Mouse (Mus musculus): ENCODE measurements around the gene Asic2. TPM values are rescaled to one million over a fixed set of nuclear protein-coding genes. Genes with fewer than 3 reads are reported as not detected.

The Asic2 gene
- polyA plus RNA-seq, 1 experiment from 2014 or later = 0.27 TPM

DNA sequence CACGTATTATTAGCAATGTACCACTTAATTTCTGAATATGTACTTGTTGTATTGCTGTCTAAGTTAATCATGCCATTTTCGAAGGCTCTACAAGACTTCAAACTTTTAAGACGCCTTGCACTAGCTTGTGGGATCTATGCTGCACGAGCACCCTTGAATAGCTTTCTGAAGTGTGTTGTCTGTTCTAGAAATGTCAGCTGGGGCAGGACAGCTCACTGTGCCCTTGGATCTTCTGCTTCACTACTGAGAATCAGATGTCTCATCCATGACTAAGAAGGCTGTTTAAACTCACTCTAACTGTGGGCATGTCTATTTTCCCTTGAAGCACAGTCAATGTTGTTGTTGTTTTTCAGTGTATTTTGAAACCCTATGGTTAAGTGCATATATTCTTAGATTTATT lies 44.6 kb downstream of the Asic2 start:
- WGBS = 89% methylated on average over 4 of the region's 4 CpGs

DNA sequence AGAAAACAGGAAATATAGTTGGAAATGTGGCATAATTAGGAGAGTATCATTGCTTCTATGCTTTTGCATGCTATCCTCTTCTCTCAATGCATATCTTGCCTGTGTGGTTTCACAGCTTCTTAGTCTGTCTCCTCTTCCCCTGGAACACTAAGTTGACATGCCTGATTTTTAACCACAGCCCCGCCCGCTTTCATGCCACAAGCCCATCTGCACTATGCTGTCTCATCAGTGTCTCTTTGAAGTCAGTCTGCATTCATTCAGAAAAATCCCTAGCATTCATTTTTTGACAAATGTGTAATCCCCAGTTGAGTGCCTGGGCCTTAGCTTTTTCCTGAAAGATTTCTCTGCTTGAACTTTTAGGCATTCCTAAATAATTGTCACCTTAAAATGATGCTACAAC lies 45.2 kb downstream of the Asic2 start:
- no peaks in the 10 kb centered on the region for H3K4me1 ChIP-seq (ENCODE audit: control insufficient read depth, insufficient read depth, low read length)
- H3K4me2 ChIP-seq (ENCODE audit: low read depth, low read length) = no peak overlapping the region
- no peak overlapping the region for H3K9ac ChIP-seq (ENCODE audit: low read length)
- no peaks in the 10 kb centered on the region for H3K9me3 ChIP-seq (replicated peaks; ENCODE audit: control insufficient read depth, low read length)
- no peak overlapping the region for H3K4me3 ChIP-seq (replicated peaks; ENCODE audit: low read length)
- WGBS = 85% methylated on average over 2 of the region's 2 CpGs
- H3K27ac ChIP-seq (ENCODE audit: low read length) = no peak overlapping the region
- no peaks in the 10 kb centered on the region for H3K27me3 ChIP-seq (ENCODE audit: control insufficient read depth, insufficient read depth, low read length)
- ATAC-seq (ENCODE audit: insufficient read depth, low FRiP score) = no peak
- H3K36me3 ChIP-seq (ENCODE audit: control insufficient read depth, insufficient read depth, low read length) = no peaks in the 10 kb centered on the region

More for the DNA sequence above, 44.6 kb downstream of the Asic2 start:
- Histone ChIP-seq H3K27ac (ENCODE audit: low read length) (no peak overlapping the region), H3K4me2 (ENCODE audit: low read depth, low read length) (no peak overlapping the region), H3K4me3 (replicated peaks; ENCODE audit: low read length) (no peak overlapping the region), H3K36me3 (ENCODE audit: control insufficient read depth, insufficient read depth, low read length) (no peaks in the 10 kb centered on the region), H3K4me1 (ENCODE audit: control insufficient read depth, insufficient read depth, low read length) (no peaks in the 10 kb centered on the region), H3K27me3 (ENCODE audit: control insufficient read depth, insufficient read depth, low read length) (no peaks in the 10 kb centered on the region), H3K9me3 (replicated peaks; ENCODE audit: control insufficient read depth, low read length) (no peaks in the 10 kb centered on the region), H3K9ac (ENCODE audit: low read length) (no peak overlapping the region)
- ATAC-seq (ENCODE audit: insufficient read depth, low FRiP score) = no peak

DNA sequence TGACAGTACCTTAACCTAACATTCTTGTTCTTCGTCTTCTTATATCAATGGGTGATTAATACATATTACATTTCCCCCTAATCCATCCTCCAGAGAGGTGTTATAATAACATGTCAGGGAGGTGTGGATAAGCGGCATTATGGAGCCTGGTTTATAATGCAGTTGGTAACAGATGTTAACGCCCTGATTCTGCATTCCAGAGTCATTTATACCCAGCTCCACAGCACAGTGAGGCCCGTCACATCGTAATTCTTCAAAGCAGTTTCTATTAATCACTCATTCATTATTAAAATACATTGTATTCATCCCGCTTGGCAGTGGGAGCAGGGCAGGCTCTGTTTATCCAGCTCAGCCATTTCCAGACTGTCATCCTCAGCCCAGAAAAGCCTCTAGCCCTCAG lies 52.8 kb downstream of the Asic2 start:
- H3K27ac ChIP-seq (ENCODE audit: low read length) = no peak overlapping the region
- H3K27me3 ChIP-seq (ENCODE audit: control insufficient read depth, insufficient read depth, low read length) = no peaks in the 10 kb centered on the region
- H3K36me3 ChIP-seq (ENCODE audit: control insufficient read depth, insufficient read depth, low read length) = no peaks in the 10 kb centered on the region
- WGBS = 37% methylated on average over 6 of the region's 6 CpGs
- no peaks in the 10 kb centered on the region for H3K4me1 ChIP-seq (ENCODE audit: control insufficient read depth, insufficient read depth, low read length)
- no peak overlapping the region for H3K4me2 ChIP-seq (ENCODE audit: low read depth, low read length)
- no peak for ATAC-seq (ENCODE audit: insufficient read depth, low FRiP score)
- no peak overlapping the region for H3K4me3 ChIP-seq (replicated peaks; ENCODE audit: low read length)
- H3K9ac ChIP-seq (ENCODE audit: low read length) = no peak overlapping the region
- no peaks in the 10 kb centered on the region for H3K9me3 ChIP-seq (replicated peaks; ENCODE audit: control insufficient read depth, low read length)

DNA sequence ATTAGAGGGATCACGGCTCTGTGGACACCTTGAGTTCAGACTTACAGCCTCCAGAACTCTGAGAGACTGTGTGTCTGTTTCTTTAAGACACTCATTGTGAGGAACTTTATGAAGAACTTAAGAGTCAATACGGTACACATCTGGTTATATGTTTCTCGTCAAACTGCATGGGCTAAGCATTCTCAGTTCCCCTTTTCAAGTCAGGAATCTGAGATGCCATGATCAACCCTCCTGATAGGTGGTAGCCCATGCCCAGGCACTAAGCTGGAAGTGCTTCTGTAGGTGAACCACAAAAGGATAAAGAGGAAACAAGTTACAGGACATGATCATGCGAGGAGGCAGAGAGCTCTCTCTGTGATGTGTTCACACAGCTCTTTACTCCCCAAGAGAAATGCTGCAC lies 55.2 kb downstream of the Asic2 start:
- no peak overlapping the region for H3K27ac ChIP-seq (ENCODE audit: low read length)
- no peak overlapping the region for H3K9ac ChIP-seq (ENCODE audit: low read length)
- H3K36me3 ChIP-seq (ENCODE audit: control insufficient read depth, insufficient read depth, low read length) = no peaks in the 10 kb centered on the region
- H3K27me3 ChIP-seq (ENCODE audit: control insufficient read depth, insufficient read depth, low read length) = no peaks in the 10 kb centered on the region
- H3K4me2 ChIP-seq (ENCODE audit: low read depth, low read length) = no peak overlapping the region
- no peaks in the 10 kb centered on the region for H3K9me3 ChIP-seq (replicated peaks; ENCODE audit: control insufficient read depth, low read length)
- no peak for ATAC-seq (ENCODE audit: insufficient read depth, low FRiP score)
- no peaks in the 10 kb centered on the region for H3K4me1 ChIP-seq (ENCODE audit: control insufficient read depth, insufficient read depth, low read length)
- 68% methylated on average over 4 of the region's 4 CpGs for WGBS
- no peak overlapping the region for H3K4me3 ChIP-seq (replicated peaks; ENCODE audit: low read length)

DNA sequence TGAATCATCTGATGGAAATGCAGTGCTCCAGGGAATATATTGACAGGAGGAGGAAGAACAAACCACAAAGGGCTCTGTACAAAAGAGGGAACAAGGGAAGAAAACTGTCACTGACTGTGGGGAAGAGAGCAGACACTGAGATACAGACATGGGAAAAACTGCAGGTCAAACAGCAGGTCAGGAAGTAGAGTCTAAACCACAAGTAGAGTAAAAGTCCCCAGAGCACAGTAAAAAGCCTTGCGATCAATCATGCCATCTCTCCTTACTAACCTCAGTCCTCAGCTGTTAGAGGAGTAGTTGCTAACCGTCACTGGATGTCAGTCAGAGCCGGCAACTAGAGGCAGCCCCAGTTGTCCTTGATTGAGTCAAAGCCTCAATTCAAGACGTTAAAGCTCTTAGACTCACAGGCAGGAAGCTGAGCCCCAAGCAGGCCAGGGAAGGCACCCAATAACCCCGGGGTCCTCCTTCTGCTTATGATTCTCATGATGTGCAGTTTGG lies 58.8 kb downstream of the Asic2 start:
- H3K4me2 ChIP-seq (ENCODE audit: low read depth, low read length) = no peak overlapping the region
- WGBS = 65% methylated on average over 5 of the region's 5 CpGs
- no peaks in the 10 kb centered on the region for H3K27me3 ChIP-seq (ENCODE audit: control insufficient read depth, insufficient read depth, low read length)
- H3K27ac ChIP-seq (ENCODE audit: low read length) = no peak overlapping the region
- no peak overlapping the region for H3K4me3 ChIP-seq (replicated peaks; ENCODE audit: low read length)
- ATAC-seq (ENCODE audit: insufficient read depth, low FRiP score) = no peak
- H3K9me3 ChIP-seq (replicated peaks; ENCODE audit: control insufficient read depth, low read length) = no peaks in the 10 kb centered on the region
- no peaks in the 10 kb centered on the region for H3K4me1 ChIP-seq (ENCODE audit: control insufficient read depth, insufficient read depth, low read length)
- no peaks in the 10 kb centered on the region for H3K36me3 ChIP-seq (ENCODE audit: control insufficient read depth, insufficient read depth, low read length)
- no peak overlapping the region for H3K9ac ChIP-seq (ENCODE audit: low read length)

DNA sequence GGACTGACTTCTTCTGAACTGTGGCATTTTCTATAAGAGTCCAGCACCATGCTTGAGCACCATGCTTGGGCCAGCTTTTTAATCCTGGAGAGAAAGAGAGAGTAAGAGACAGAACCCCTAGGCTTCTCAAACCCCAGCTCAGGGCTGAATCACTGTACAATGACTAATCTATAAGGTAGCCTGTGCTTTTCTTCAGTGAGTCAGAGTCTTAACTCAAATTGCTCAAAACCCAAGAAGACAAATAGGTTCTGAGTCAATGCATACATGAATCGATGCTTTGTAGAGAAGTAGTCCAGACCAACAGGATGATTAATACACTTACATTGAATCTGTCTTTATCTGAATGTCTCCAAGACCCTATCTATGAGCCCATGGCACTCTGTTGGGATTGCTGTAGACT lies 59.5 kb downstream of the Asic2 start:
- Histone ChIP-seq H3K4me1 (ENCODE audit: control insufficient read depth, insufficient read depth, low read length) (no peaks in the 10 kb centered on the region), H3K27me3 (ENCODE audit: control insufficient read depth, insufficient read depth, low read length) (no peaks in the 10 kb centered on the region), H3K4me2 (ENCODE audit: low read depth, low read length) (no peak overlapping the region), H3K36me3 (ENCODE audit: control insufficient read depth, insufficient read depth, low read length) (no peaks in the 10 kb centered on the region), H3K9ac (ENCODE audit: low read length) (no peak overlapping the region), H3K9me3 (replicated peaks; ENCODE audit: control insufficient read depth, low read length) (no peaks in the 10 kb centered on the region), H3K27ac (ENCODE audit: low read length) (no peak overlapping the region), H3K4me3 (replicated peaks; ENCODE audit: low read length) (no peak overlapping the region)
- 73% methylated on average over 1 of the region's 1 CpGs for WGBS
- no peak for ATAC-seq (ENCODE audit: insufficient read depth, low FRiP score)

DNA sequence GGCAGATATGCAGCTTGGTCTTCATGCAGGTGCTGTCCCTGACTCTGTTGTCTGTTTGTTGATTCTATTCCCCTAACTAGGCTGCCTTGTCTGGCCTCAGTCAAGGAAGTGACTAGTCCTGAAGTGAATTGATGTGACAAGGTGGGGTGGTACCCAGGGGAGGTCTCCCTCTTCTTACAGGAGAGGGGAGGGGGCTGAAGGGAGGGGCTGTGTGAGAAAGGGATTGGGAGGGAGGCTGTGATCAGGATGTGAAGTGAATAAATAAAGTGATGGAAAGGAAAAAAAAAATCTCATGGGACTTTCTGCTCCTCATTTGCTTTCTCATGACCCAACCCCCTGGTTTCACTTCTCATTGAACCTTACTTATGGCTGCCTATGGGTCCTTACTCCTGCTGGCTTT lies 65.9 kb downstream of the Asic2 start:
- Histone ChIP-seq H3K36me3 (ENCODE audit: control insufficient read depth, insufficient read depth, low read length) (no peaks in the 10 kb centered on the region), H3K4me1 (ENCODE audit: control insufficient read depth, insufficient read depth, low read length) (no peaks in the 10 kb centered on the region), H3K4me3 (replicated peaks; ENCODE audit: low read length) (no peak overlapping the region), H3K4me2 (ENCODE audit: low read depth, low read length) (no peak overlapping the region), H3K9ac (ENCODE audit: low read length) (no peak overlapping the region), H3K27ac (ENCODE audit: low read length) (no peak overlapping the region), H3K9me3 (replicated peaks; ENCODE audit: control insufficient read depth, low read length) (no peaks in the 10 kb centered on the region), H3K27me3 (ENCODE audit: control insufficient read depth, insufficient read depth, low read length) (no peaks in the 10 kb centered on the region)
- ATAC-seq (ENCODE audit: insufficient read depth, low FRiP score) = no peak

DNA sequence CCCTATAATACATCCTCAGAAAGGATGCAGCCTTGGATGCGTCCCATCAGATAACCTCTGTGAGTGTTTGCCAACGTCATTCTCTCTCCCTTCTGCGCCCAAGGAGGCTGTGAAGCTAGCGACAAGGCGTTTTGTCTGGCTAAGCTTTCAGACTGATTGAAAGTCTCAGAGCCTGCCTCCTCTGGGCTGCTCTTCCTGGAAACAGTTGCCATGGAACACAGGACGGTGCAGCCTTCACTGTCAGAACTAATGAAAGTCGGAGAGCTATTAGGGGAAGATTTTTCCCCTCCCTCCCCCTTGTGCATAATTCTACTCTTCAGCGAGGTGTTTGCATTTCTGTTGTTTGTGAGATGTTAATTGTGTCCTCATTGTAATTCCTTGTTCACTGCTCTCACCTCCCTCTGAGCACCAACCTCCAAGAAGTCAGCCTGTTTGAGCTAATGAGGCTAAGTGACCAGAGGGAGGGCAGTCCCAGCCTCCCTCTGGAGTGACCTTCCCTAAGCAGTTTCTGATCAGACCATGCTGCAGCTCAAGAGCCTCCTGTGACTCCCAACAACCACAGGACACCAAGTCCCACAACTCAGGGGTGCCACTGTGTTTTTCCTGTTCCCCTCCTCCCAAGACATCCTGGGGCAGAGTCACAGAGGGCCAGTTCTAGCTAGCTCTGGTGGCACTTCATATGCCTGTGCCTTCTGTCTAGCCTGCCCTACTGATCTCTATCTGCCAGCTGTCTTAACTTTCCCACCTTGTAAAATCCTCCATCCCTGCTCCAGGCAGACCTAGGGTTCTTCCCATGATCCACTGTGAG lies 70.5 kb downstream of the Asic2 start:
- Histone ChIP-seq H3K27ac (ENCODE audit: low read length) (no peak overlapping the region), H3K36me3 (ENCODE audit: control insufficient read depth, insufficient read depth, low read length) (no peaks in the 10 kb centered on the region), H3K4me1 (ENCODE audit: control insufficient read depth, insufficient read depth, low read length) (no peaks in the 10 kb centered on the region), H3K4me3 (replicated peaks; ENCODE audit: low read length) (no peak overlapping the region), H3K9me3 (replicated peaks; ENCODE audit: control insufficient read depth, low read length) (no peaks in the 10 kb centered on the region), H3K4me2 (ENCODE audit: low read depth, low read length) (no peak overlapping the region), H3K9ac (ENCODE audit: low read length) (no peak overlapping the region), H3K27me3 (ENCODE audit: control insufficient read depth, insufficient read depth, low read length) (no peaks in the 10 kb centered on the region)
- 7% methylated on average over 8 of the region's 8 CpGs for WGBS
- no peak for ATAC-seq (ENCODE audit: insufficient read depth, low FRiP score)

DNA sequence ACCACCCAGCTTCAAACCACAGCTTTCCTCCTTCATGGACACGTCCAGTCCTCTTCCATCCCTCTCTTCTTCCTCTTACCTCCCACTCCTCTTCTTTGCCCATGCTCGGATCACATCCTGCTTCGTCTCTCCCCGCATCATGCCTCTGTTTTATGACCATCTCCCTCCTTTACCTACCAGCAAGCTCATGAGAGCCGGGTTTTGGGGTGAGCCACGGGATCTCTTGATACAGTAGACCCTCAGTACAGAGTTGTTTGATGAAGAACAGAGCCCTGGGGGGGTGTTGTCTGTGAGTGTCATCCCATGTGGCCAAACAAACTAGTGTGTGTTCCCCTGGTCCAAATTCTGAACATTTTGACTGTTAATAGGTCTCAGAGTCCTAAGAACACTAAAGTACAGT lies 71.7 kb downstream of the Asic2 start:
- H3K9me3 ChIP-seq (replicated peaks; ENCODE audit: control insufficient read depth, low read length) = no peaks in the 10 kb centered on the region
- WGBS = 82% methylated on average over 6 of the region's 6 CpGs
- no peaks in the 10 kb centered on the region for H3K4me1 ChIP-seq (ENCODE audit: control insufficient read depth, insufficient read depth, low read length)
- H3K9ac ChIP-seq (ENCODE audit: low read length) = no peak overlapping the region
- no peak overlapping the region for H3K4me2 ChIP-seq (ENCODE audit: low read depth, low read length)
- no peak for ATAC-seq (ENCODE audit: insufficient read depth, low FRiP score)
- no peak overlapping the region for H3K4me3 ChIP-seq (replicated peaks; ENCODE audit: low read length)
- no peak overlapping the region for H3K27ac ChIP-seq (ENCODE audit: low read length)
- no peaks in the 10 kb centered on the region for H3K36me3 ChIP-seq (ENCODE audit: control insufficient read depth, insufficient read depth, low read length)
- H3K27me3 ChIP-seq (ENCODE audit: control insufficient read depth, insufficient read depth, low read length) = no peaks in the 10 kb centered on the region
